10 mouse cellular contexts compared by ENCODE assay signal in genomic region chr1:133244668-133245067, GRCm38 (mm10).
A peak's percentile ranks its signal among the peaks of the same experiment; 100 is the strongest.
DNase-seq lines count a peak whose midpoint lies in the region; ATAC-seq and TF ChIP-seq lines count a peak whose summit lies in the region.
"Had no signal": no experiment of that assay in that cellular context is flagged by ENCODE, and none has a peak within 500 bp of the region (broad histone marks: within the 10 kb centered on the region; RNA-seq: fewer than 3 reads in every experiment).

No protein-coding gene starts in this region.

- no peak for ATAC-seq in lung, embryonic 16.5 days (ENCODE audit: low read depth)
- no peak for ATAC-seq in lung, postnatal 0 days
- no peak for ATAC-seq in heart, embryonic 13.5 days (ENCODE audit: extremely low read depth, insufficient number of reproducible peaks, low FRiP score, low TSS enrichment)
- ATAC-seq in liver, embryonic 14.5 days (ENCODE audit: insufficient read depth) = peak; percentile 91
- ATAC-seq in stomach, postnatal 0 days (ENCODE audit: low FRiP score, low TSS enrichment) = no peak

- WGBS in lung, embryonic 16.5 days = 36% methylated on average over 7 of the region's 7 CpGs
- 37% methylated on average over 7 of the region's 7 CpGs for WGBS in lung, postnatal 0 days
- WGBS in heart, embryonic 13.5 days = 7% methylated on average over 7 of the region's 7 CpGs
- WGBS in liver, embryonic 14.5 days (ENCODE audit: insufficient replicate concordance) = 17% methylated on average over 7 of the region's 7 CpGs
- 52% methylated on average over 7 of the region's 7 CpGs for WGBS in stomach, postnatal 0 days

- no peak overlapping the region for H3K4me2 ChIP-seq in lung, embryonic 16.5 days (ENCODE audit: low read depth, low read length)
- H3K4me2 ChIP-seq in lung, postnatal 0 days (replicated peaks; ENCODE audit: low read depth, low read length) = no peak overlapping the region
- peak overlapping the region; percentile 60 for H3K4me2 ChIP-seq in heart, embryonic 13.5 days
- peak overlapping the region; percentile 53 for H3K4me2 ChIP-seq in liver, embryonic 14.5 days (ENCODE audit: low read depth)
- no peak overlapping the region for H3K4me2 ChIP-seq in stomach, postnatal 0 days (replicated peaks; ENCODE audit: low read depth)

- H3K27me3 ChIP-seq in lung, embryonic 16.5 days (ENCODE audit: control insufficient read depth, insufficient read depth, low read depth, low read length) = no peaks in the 10 kb centered on the region
- H3K27me3 ChIP-seq in lung, postnatal 0 days (replicated peaks; ENCODE audit: insufficient read depth, low read length) = no peaks in the 10 kb centered on the region
- H3K27me3 ChIP-seq in heart, embryonic 13.5 days (replicated peaks) = no peaks in the 10 kb centered on the region
- no peaks in the 10 kb centered on the region for H3K27me3 ChIP-seq in liver, embryonic 14.5 days (ENCODE audit: control insufficient read depth, insufficient read depth, low read length)
- no peaks in the 10 kb centered on the region for H3K27me3 ChIP-seq in stomach, postnatal 0 days (ENCODE audit: control insufficient read depth, insufficient read depth, low read length)

- no peak for TF ChIP-seq EP300 in lung, postnatal 0 days (IDR thresholded peaks at IDR 0.05)
- peak; percentile 90 for TF ChIP-seq EP300 in liver, embryonic 14.5 days (IDR thresholded peaks at IDR 0.05; ENCODE audit: low read depth)
- no peak for TF ChIP-seq EP300 in stomach, postnatal 0 days (optimal IDR thresholded peaks at IDR 0.05)

- H3K9me3 ChIP-seq in lung, embryonic 16.5 days (ENCODE audit: control insufficient read depth, low read length) = no peaks in the 10 kb centered on the region
- no peaks in the 10 kb centered on the region for H3K9me3 ChIP-seq in lung, postnatal 0 days (ENCODE audit: low read length)
- no peaks in the 10 kb centered on the region for H3K9me3 ChIP-seq in heart, embryonic 13.5 days
- H3K9me3 ChIP-seq in liver, embryonic 14.5 days (ENCODE audit: control insufficient read depth, low read length) = no peaks in the 10 kb centered on the region
- no peaks in the 10 kb centered on the region for H3K9me3 ChIP-seq in stomach, postnatal 0 days (ENCODE audit: control insufficient read depth, low read length)

- H3K27ac ChIP-seq in lung, embryonic 16.5 days (ENCODE audit: low read length) = peak overlapping the region; percentile 36
- H3K27ac ChIP-seq in lung, postnatal 0 days (ENCODE audit: low read length) = no peak overlapping the region
- H3K27ac ChIP-seq in heart, embryonic 13.5 days (replicated peaks) = peak overlapping the region; percentile 85
- H3K27ac ChIP-seq in liver, embryonic 14.5 days = no peak overlapping the region
- H3K27ac ChIP-seq in stomach, postnatal 0 days (replicated peaks) = peak overlapping the region; percentile 67

- H3K4me3 ChIP-seq in lung, embryonic 16.5 days (ENCODE audit: low read length) = no peak overlapping the region
- H3K4me3 ChIP-seq in lung, postnatal 0 days (ENCODE audit: low read depth, low read length) = no peak overlapping the region
- H3K4me3 ChIP-seq in heart, embryonic 13.5 days = peak overlapping the region; percentile 23
- H3K4me3 ChIP-seq in liver, embryonic 14.5 days (ENCODE audit: insufficient read depth in 1 of 2, low read depth in 2 of 2, low read length in 2 of 2) = no peak overlapping the region; a peak in 1 of 4 replicates
- H3K4me3 ChIP-seq in stomach, postnatal 0 days (ENCODE audit: low read depth, low read length) = no peak overlapping the region

- H3K36me3 ChIP-seq in lung, embryonic 16.5 days (ENCODE audit: control insufficient read depth, insufficient read depth, low read length) = no peaks in the 10 kb centered on the region
- H3K36me3 ChIP-seq in lung, postnatal 0 days (ENCODE audit: insufficient read depth, low read length) = no peaks in the 10 kb centered on the region
- no peaks in the 10 kb centered on the region for H3K36me3 ChIP-seq in heart, embryonic 13.5 days
- no peaks in the 10 kb centered on the region for H3K36me3 ChIP-seq in liver, embryonic 14.5 days (replicated peaks; ENCODE audit: control insufficient read depth, insufficient read depth, low read depth)
- H3K36me3 ChIP-seq in stomach, postnatal 0 days (ENCODE audit: control insufficient read depth, insufficient read depth, low read length) = no peaks in the 10 kb centered on the region

- TF ChIP-seq CTCF in lung, postnatal 0 days (IDR thresholded peaks at IDR 0.05) = no peak
- TF ChIP-seq CTCF in liver, embryonic 14.5 days (IDR thresholded peaks at IDR 0.05; ENCODE audit: low read depth) = no peak
- no peak for TF ChIP-seq CTCF in stomach, postnatal 0 days (IDR thresholded peaks at IDR 0.05; ENCODE audit: low read depth)

- H3K4me1 ChIP-seq in lung, embryonic 16.5 days (replicated peaks; ENCODE audit: control insufficient read depth, insufficient read depth, low read length) = peaks cover 30% of the 10 kb centered on the region
- no peaks in the 10 kb centered on the region; the same call in 1 of the 2 replicates for H3K4me1 ChIP-seq in lung, postnatal 0 days (ENCODE audit: insufficient read depth, low read depth, low read length)
- H3K4me1 ChIP-seq in heart, embryonic 13.5 days = peaks cover 81% of the 10 kb centered on the region
- H3K4me1 ChIP-seq in liver, embryonic 14.5 days (replicated peaks; ENCODE audit: control insufficient read depth in 2 of 2, insufficient read depth in 2 of 2, low read length in 1 of 2) = peaks cover 18 to 35% of the 10 kb centered on the region in 2 experiments
- peaks cover 19% of the 10 kb centered on the region for H3K4me1 ChIP-seq in stomach, postnatal 0 days (replicated peaks; ENCODE audit: control insufficient read depth, insufficient read depth)

- H3K9ac ChIP-seq in lung, embryonic 16.5 days (ENCODE audit: low read length) = peak overlapping the region; percentile 23
- no peak overlapping the region for H3K9ac ChIP-seq in lung, postnatal 0 days (replicated peaks; ENCODE audit: low read depth)
- H3K9ac ChIP-seq in heart, embryonic 13.5 days = peak overlapping the region; percentile 78
- H3K9ac ChIP-seq in liver, embryonic 14.5 days (replicated peaks) = 0 out of 2 replicates have a peak overlapping the region, but pooled peaks have one; percentile 7
- H3K9ac ChIP-seq in stomach, postnatal 0 days (ENCODE audit: low read length) = no peak overlapping the region

- no peak for DNase-seq in lung, postnatal 0 days (ENCODE audit: low spot score)
- peak; percentile 47 to 60 (median 58) for DNase-seq in liver, embryonic 14.5 days (ENCODE audit: low read depth in 3 of 3, low spot score in 3 of 3)
- peak; percentile 49 for DNase-seq in stomach, postnatal 0 days (ENCODE audit: low spot score)
- no peak for DNase-seq in retina, embryonic 14.5 days (ENCODE audit: low spot score)
- no peak for DNase-seq in left cerebral cortex, adult 11 months (ENCODE audit: low spot score)
- DNase-seq: cerebellum, postnatal 36 days; lung, postnatal 10 days; thymus, postnatal 36 days had no signal

Comparison
In these comparisons a context has a peak if more than half of its experiments do, and no peak if none do; other contexts are left out.
1. H3K27ac ChIP-seq: peak in lung, embryonic 16.5 days (single experiment), heart, embryonic 13.5 days (single experiment) and stomach, postnatal 0 days (single experiment); none in lung, postnatal 0 days (single experiment) and liver, embryonic 14.5 days (single experiment).
2. H3K9ac ChIP-seq: peak in lung, embryonic 16.5 days (single experiment), heart, embryonic 13.5 days (single experiment) and liver, embryonic 14.5 days (single experiment); none in lung, postnatal 0 days (single experiment) and stomach, postnatal 0 days (single experiment).
3. H3K4me2 ChIP-seq: peak in heart, embryonic 13.5 days (single experiment) and liver, embryonic 14.5 days (single experiment); none in lung, embryonic 16.5 days (single experiment), lung, postnatal 0 days (single experiment) and stomach, postnatal 0 days (single experiment).
4. DNase-seq: peak in liver, embryonic 14.5 days (3 of 3) and stomach, postnatal 0 days (single experiment); none in lung, postnatal 0 days (single experiment), retina, embryonic 14.5 days (single experiment) and left cerebral cortex, adult 11 months (single experiment).